Mouse (Mus musculus) testis, adult 10 weeks (tissue): Measurements from ENCODE around the gene Pomt2. TPM values are rescaled to one million over a fixed set of nuclear protein-coding genes. Genes with fewer than 3 reads are reported as not detected.

Experiments
- polyA plus RNA-seq: library from polyadenylated mRNA; stranded (reverse); fragments of 350-450 nt; fragmentation: Illumina TruSeq; extraction: RNeasy Lipid Tissue Mini Kit (QIAGEN cat#74804); gene quantifications from one replicate; pipeline ENCODE4 v1.2.3, GENCODE M21; 2014; ENCODE audit warnings: low read depth, low replicate concordance

Pomt2 gene
- 33.3 TPM for polyA plus RNA-seq

DNA sequence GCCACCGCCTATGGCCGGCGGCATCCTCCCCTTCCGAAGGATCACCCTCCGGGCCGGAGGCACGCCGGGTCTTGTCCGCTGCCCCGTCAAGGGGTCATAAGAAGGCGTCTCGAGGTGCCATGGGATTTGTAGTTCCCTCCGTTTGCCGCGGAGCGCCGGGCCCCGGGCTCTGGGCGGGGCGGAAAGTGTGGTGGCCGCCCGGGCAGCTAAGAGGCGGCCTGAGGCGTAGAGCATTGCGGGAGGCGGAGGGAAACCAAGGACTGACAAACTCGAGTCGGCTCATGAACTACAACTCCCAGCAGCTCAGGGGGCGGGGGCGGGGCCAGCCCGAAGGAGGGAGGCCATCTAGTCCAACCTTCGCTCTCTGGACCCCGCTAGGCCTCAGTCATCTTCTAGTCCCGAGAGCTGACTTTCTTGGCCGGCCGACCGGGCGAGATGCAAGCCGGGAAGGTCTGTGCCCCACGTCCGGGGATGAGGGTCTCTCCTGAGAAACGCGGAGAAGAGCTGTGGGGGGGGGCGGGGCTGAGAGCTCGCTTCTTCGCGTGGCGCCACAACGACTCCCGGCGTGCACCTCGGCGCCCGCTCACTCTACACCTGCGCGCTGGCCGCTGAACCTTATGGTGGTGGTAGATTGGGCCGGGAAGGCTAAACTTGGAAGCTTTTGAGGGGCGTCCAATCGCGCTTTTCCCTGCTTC is at the start of gene Pomt2:
Gene Pomt2, minus strand, starts transcription at position 574 of the 695 bp plus-strand sequence.

DNA sequence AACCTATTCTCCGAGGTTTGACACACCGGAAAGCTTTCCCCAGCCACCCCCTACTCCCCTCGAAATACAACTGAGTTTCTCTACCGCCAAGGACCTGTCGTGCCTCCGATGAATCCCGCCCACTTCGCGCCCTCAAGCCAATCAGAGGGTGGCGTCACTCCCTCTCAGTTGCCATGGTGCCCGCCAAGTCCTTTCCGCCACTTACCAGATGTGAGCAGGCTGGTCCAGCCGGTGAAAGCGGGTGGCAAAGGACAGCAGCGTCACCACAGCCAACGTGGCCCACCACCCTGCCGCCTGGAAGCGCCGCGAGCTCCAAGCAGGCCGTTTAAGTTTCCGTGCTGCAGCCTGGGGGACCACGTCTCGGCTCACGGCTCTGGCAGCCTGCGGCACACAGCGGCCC is 802 bp downstream of the Pomt2 start, which contains the start of gene Gstz1:
Gene Gstz1, plus strand, starts transcription at position 200 of the 400 bp plus-strand sequence.

DNA sequence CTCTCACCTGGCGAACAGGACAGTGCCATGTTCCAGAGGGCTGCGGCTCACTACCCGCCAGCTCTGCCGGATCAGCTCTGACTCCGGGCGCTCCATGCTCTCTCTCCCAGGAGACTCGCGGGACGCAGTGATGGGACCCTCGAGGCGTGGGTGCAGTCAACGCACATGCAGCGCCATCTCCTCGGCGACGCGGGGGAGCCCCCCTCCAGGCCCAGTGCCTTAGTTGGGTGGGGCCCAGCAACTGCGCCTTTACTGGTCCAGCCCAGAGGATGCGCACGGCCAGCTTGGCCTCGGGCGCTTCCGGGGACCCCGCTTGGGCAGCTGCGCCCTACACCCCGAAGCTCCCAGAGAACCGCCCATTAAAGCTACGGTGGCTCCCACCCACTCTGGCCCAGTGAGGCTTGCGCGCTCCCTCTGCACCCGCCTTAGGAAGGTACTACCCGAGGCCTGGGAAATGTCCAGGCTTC is 45.6 kb downstream of the Pomt2 start, which contains the start of gene Ngb:
Gene Ngb, minus strand, starts transcription at position 375 of the 467 bp plus-strand sequence.

Other genes with a start within 250 kb of the Pomt2 start
- 26.4 TPM for gene Cipc, start 200.9 kb downstream of the Pomt2 start, polyA plus RNA-seq
- gene Zdhhc22, start 157.5 kb downstream of the Pomt2 start, polyA plus RNA-seq: not detected
- 2.7 TPM for gene Tmem63c, start 126.6 kb downstream of the Pomt2 start, polyA plus RNA-seq
- gene Ngb, start 45.4 kb downstream of the Pomt2 start, polyA plus RNA-seq: 0.25 TPM
- 50.7 TPM for gene Gstz1, start 803 bp downstream of the Pomt2 start, polyA plus RNA-seq
- 150 TPM for gene Samd15, start 51.8 kb upstream of the Pomt2 start, polyA plus RNA-seq
- 6.0 TPM for gene Tmed8, start 52.5 kb upstream of the Pomt2 start, polyA plus RNA-seq
- gene Noxred1, start 90.8 kb upstream of the Pomt2 start, polyA plus RNA-seq: 108 TPM
- gene Vipas39, start 118.3 kb upstream of the Pomt2 start, polyA plus RNA-seq: 17.4 TPM
- gene Ahsa1, start 118.5 kb upstream of the Pomt2 start, polyA plus RNA-seq: 78.8 TPM
- not detected for gene Ism2, start 151.7 kb upstream of the Pomt2 start, polyA plus RNA-seq
- gene Sptlc2, start 240.4 kb upstream of the Pomt2 start, polyA plus RNA-seq: 56.2 TPM